Mouse (Mus musculus) limb, embryonic 10.5 days (tissue): ENCODE measurements around the gene Tiam1. TPM values are rescaled to one million over a fixed set of nuclear protein-coding genes. Genes with fewer than 3 reads are reported as not detected.
A peak's percentile ranks its signal among the peaks of the same experiment; 100 is the strongest.

Experiments used
- DNase-seq: peaks from one replicate; pipeline ENCODE4 v3.0.0-alpha.2; 2017; ENCODE audit warnings: low spot score
- H3K27ac ChIP-seq: fragments of 300-500 bp; sonication (generic); 2 replicates; pipeline ENCODE4 v1.5.1; 2016; ENCODE audit warnings: mild to moderate bottlenecking
- H3K27me3 ChIP-seq: fragments of 300-500 bp; sonication (generic); 2 replicates; pipeline ENCODE4 v1.6.1; 2016; ENCODE audit warnings: low read depth, mild to moderate bottlenecking; ENCODE audit not compliant: poor library complexity, severe bottlenecking
- H3K36me3 ChIP-seq: fragments of 300-500 bp; sonication (generic); 2 replicates; pipeline ENCODE4 v1.6.1; 2016; ENCODE audit warnings: mild to moderate bottlenecking, moderate library complexity
- H3K4me1 ChIP-seq: fragments of 300-500 bp; sonication (generic); 2 replicates; pipeline ENCODE4 v1.6.1; 2016
- H3K4me3 ChIP-seq: fragments of 300-500 bp; sonication (generic); 2 replicates; pipeline ENCODE4 v1.5.1; 2016; ENCODE audit warnings: mild to moderate bottlenecking, moderate library complexity
- H3K9me3 ChIP-seq: fragments of 300-500 bp; sonication (generic); replicated peaks from 2 replicates; pipeline ENCODE4 v1.6.1; 2016; ENCODE audit warnings: mild to moderate bottlenecking
- WGBS: fragments of 180-500 bp; shearing (Covaris S2); methylation state at CpG from one replicate; pipeline ENCODE4 v1.1.7; 2016; 5-methylcytosine and 5-hydroxymethylcytosine counted together
- polyA plus RNA-seq: library from polyadenylated mRNA; unstranded; fragments of >200 nt; fragmentation: Nextera tagmentation; extraction: Ambion mirVana; gene quantifications from 2 replicates; pipeline ENCODE4 v1.2.1, GENCODE M21; 2016

Gene Tiam1
- polyA plus RNA-seq, 1 experiment from 2014 or later, result 30.8 TPM

- no peaks in the 10 kb centered on the region for H3K27me3 ChIP-seq
- H3K9me3 ChIP-seq, result no peaks in the 10 kb centered on the region; the same call in 1 of the 2 replicates
- H3K36me3 ChIP-seq, result peaks cover 11% of the 10 kb centered on the region
- H3K27ac ChIP-seq, result no peak overlapping the region
- H3K4me3 ChIP-seq, result no peak overlapping the region
- WGBS, result 86% methylated on average over 17 of the region's 17 CpGs
- peaks cover 16% of the 10 kb centered on the region for H3K4me1 ChIP-seq
- DNase-seq, result no peak
Observed at GRCm38 (mm10) chr16:89993991-89994825, 149.4 kb downstream of the Tiam1 start.

GRCm38 (mm10) chr16:89993506-89993905 is 150.1 kb downstream of the Tiam1 start:
- peaks cover 9% of the 10 kb centered on the region for H3K36me3 ChIP-seq
- no peak for DNase-seq
- 89% methylated on average over 4 of the region's 4 CpGs for WGBS

GRCm38 (mm10) chr16:89991701-89992152 is 151.8 kb downstream of the Tiam1 start:
- no peaks in the 10 kb centered on the region for H3K27me3 ChIP-seq
- H3K9me3 ChIP-seq, result no peaks in the 10 kb centered on the region
- no peak overlapping the region for H3K4me3 ChIP-seq
- H3K27ac ChIP-seq, result peak overlapping the region; percentile 73
- peak; percentile 65 for DNase-seq
- 49% methylated on average over 12 of the region's 12 CpGs for WGBS
- peaks cover 21% of the 10 kb centered on the region for H3K4me1 ChIP-seq
- peaks cover 9% of the 10 kb centered on the region for H3K36me3 ChIP-seq

More at GRCm38 (mm10) chr16:89993506-89993905, 150.1 kb downstream of the Tiam1 start:
- H3K27ac ChIP-seq, result no peak overlapping the region
- no peaks in the 10 kb centered on the region for H3K27me3 ChIP-seq
- H3K9me3 ChIP-seq, result no peaks in the 10 kb centered on the region
- peaks cover 16% of the 10 kb centered on the region for H3K4me1 ChIP-seq
- H3K4me3 ChIP-seq, result no peak overlapping the region

GRCm38 (mm10) chr16:89990288-89990955 is 153.1 kb downstream of the Tiam1 start:
- no peaks in the 10 kb centered on the region for H3K9me3 ChIP-seq
- no peaks in the 10 kb centered on the region for H3K36me3 ChIP-seq
- H3K27ac ChIP-seq, result no peak overlapping the region
- no peak for DNase-seq
- 85% methylated on average over 5 of the region's 5 CpGs for WGBS
- H3K4me3 ChIP-seq, result no peak overlapping the region
- no peaks in the 10 kb centered on the region for H3K27me3 ChIP-seq
- H3K4me1 ChIP-seq, result peaks cover 27% of the 10 kb centered on the region

- WGBS, result 90% methylated on average over 10 of the region's 10 CpGs
Observed at GRCm38 (mm10) chr16:89989816-89990215, 153.8 kb downstream of the Tiam1 start.

GRCm38 (mm10) chr16:89986672-89987362 is 156.8 kb downstream of the Tiam1 start:
- Histone ChIP-seq H3K4me1 (peaks cover 17% of the 10 kb centered on the region), H3K27me3 (no peaks in the 10 kb centered on the region), H3K4me3 (no peak overlapping the region), H3K27ac (0 out of 2 replicates have a peak overlapping the region, but pooled peaks have one; percentile 19), H3K9me3 (no peaks in the 10 kb centered on the region), H3K36me3 (no peaks in the 10 kb centered on the region)
- WGBS, result 90% methylated on average over 18 of the region's 18 CpGs
- no peak for DNase-seq

More at GRCm38 (mm10) chr16:89989816-89990215, 153.8 kb downstream of the Tiam1 start:
- no peak overlapping the region for H3K4me3 ChIP-seq
- H3K27me3 ChIP-seq, result no peaks in the 10 kb centered on the region
- H3K36me3 ChIP-seq, result no peaks in the 10 kb centered on the region
- H3K4me1 ChIP-seq, result peaks cover 27% of the 10 kb centered on the region
- DNase-seq, result no peak
- H3K9me3 ChIP-seq, result no peaks in the 10 kb centered on the region
- no peak overlapping the region for H3K27ac ChIP-seq

- peaks cover 10% of the 10 kb centered on the region; the same call in 1 of the 2 replicates for H3K4me1 ChIP-seq
- H3K27me3 ChIP-seq, result no peaks in the 10 kb centered on the region
- no peak overlapping the region for H3K4me3 ChIP-seq
- WGBS, result 86% methylated on average over 20 of the region's 20 CpGs
- no peaks in the 10 kb centered on the region for H3K9me3 ChIP-seq
- no peak for DNase-seq
- 0 out of 2 replicates have a peak overlapping the region, but pooled peaks have one; percentile 19 for H3K27ac ChIP-seq
- no peaks in the 10 kb centered on the region for H3K36me3 ChIP-seq
Observed at GRCm38 (mm10) chr16:89985702-89986481, 157.7 kb downstream of the Tiam1 start.

- H3K27ac ChIP-seq, result no peak overlapping the region
- no peak overlapping the region for H3K4me3 ChIP-seq
- H3K27me3 ChIP-seq, result no peaks in the 10 kb centered on the region
- no peaks in the 10 kb centered on the region for H3K4me1 ChIP-seq
- no peak for DNase-seq
- H3K36me3 ChIP-seq, result no peaks in the 10 kb centered on the region
- 91% methylated on average over 11 of the region's 11 CpGs for WGBS
- no peaks in the 10 kb centered on the region for H3K9me3 ChIP-seq
Observed at GRCm38 (mm10) chr16:89980075-89980744, 163.4 kb downstream of the Tiam1 start.

- no peak overlapping the region for H3K4me3 ChIP-seq
- no peaks in the 10 kb centered on the region for H3K27me3 ChIP-seq
- peaks cover 6% of the 10 kb centered on the region; the same call in 1 of the 2 replicates for H3K4me1 ChIP-seq
- 90% methylated on average over 9 of the region's 9 CpGs for WGBS
- H3K27ac ChIP-seq, result no peak overlapping the region
- DNase-seq, result no peak
- H3K9me3 ChIP-seq, result no peaks in the 10 kb centered on the region
- no peaks in the 10 kb centered on the region for H3K36me3 ChIP-seq
Observed at GRCm38 (mm10) chr16:89975441-89975840, 168.1 kb downstream of the Tiam1 start.

GRCm38 (mm10) chr16:89973814-89974712 is 169.5 kb downstream of the Tiam1 start:
- H3K27me3 ChIP-seq, result no peaks in the 10 kb centered on the region
- no peak overlapping the region for H3K4me3 ChIP-seq
- WGBS, result 79% methylated on average over 16 of the region's 16 CpGs
- no peaks in the 10 kb centered on the region for H3K9me3 ChIP-seq
- H3K4me1 ChIP-seq, result peaks cover 6% of the 10 kb centered on the region; the same call in 1 of the 2 replicates
- H3K27ac ChIP-seq, result no peak overlapping the region
- no peak for DNase-seq
- H3K36me3 ChIP-seq, result 0 out of 2 replicates have a peak, but pooled peaks cover 7% of the 10 kb centered on the region
